Mouse (Mus musculus) lung, embryonic 14.5 days (tissue): ENCODE measurements at regions not wholly inside any gene's neighbourhood (a gene's known extent, or its start where the extent isn't known, plus 50 kb on each side); places are given as distances from the start of the nearest gene placed in this dataset.

ENCODE experiments used
- ATAC-seq: fragments of 200-750 bp; cut with Nextera tagmentation; 2 replicates; pipeline ENCODE4 v1.8.0; 2017; ENCODE audit warnings: mild to moderate bottlenecking, moderate TSS enrichment, moderate library complexity; ENCODE audit not compliant: insufficient read depth
- DNase-seq: peaks from one replicate; pipeline ENCODE4 v3.0.0-alpha.2; 2015
- H3K27ac ChIP-seq: fragments of 300-500 bp; sonication (generic); 2 replicates; pipeline ENCODE4 v1.5.1; 2014; ENCODE audit warnings: low read depth, mild to moderate bottlenecking, moderate library complexity
- H3K27me3 ChIP-seq: fragments of 300-500 bp; sonication (generic); 2 replicates; pipeline ENCODE4 v1.6.1; 2014; ENCODE audit warnings: low read length, control low read depth; ENCODE audit not compliant: insufficient read depth
- H3K36me3 ChIP-seq: fragments of 300-500 bp; sonication (generic); 2 replicates; pipeline ENCODE4 v1.6.1; 2014; ENCODE audit warnings: control low read depth; ENCODE audit not compliant: insufficient read depth
- H3K4me1 ChIP-seq: fragments of 300-500 bp; sonication (generic); 2 replicates; pipeline ENCODE4 v1.6.1; 2014; ENCODE audit warnings: antibody characterized with exemption, control low read depth; ENCODE audit not compliant: insufficient read depth
- H3K4me2 ChIP-seq: fragments of 300-500 bp; sonication (generic); 2 replicates; pipeline ENCODE4 v1.6.1; 2014; ENCODE audit warnings: mild to moderate bottlenecking
- H3K4me3 ChIP-seq: fragments of 300-500 bp; sonication (generic); 2 replicates; pipeline ENCODE4 v1.5.1; 2014; ENCODE audit warnings: low read depth, low read length
- H3K9ac ChIP-seq: fragments of 300-500 bp; sonication (generic); 2 replicates; pipeline ENCODE4 v1.6.1; 2014
- H3K9me3 ChIP-seq: fragments of 300-500 bp; sonication (generic); 2 replicates; pipeline ENCODE4 v1.6.1; 2016; ENCODE audit warnings: low read depth, low read length, control low read depth
- CTCF ChIP-seq: IDR thresholded peaks from 2 replicates; pipeline ENCODE4 v1.5.1; 2016; ENCODE audit warnings: antibody characterized with exemption, low read depth

- no peaks in the 10 kb centered on the region for H3K36me3 ChIP-seq
- H3K9ac ChIP-seq = no peak overlapping the region
- DNase-seq (no peak), ATAC-seq (no peak)
- no peak for TF ChIP-seq CTCF
- H3K27me3 ChIP-seq = no peaks in the 10 kb centered on the region
- no peak overlapping the region for H3K4me2 ChIP-seq
- H3K4me1 ChIP-seq = no peaks in the 10 kb centered on the region
- no peak overlapping the region for H3K27ac ChIP-seq
- H3K4me3 ChIP-seq = no peak overlapping the region
- no peaks in the 10 kb centered on the region for H3K9me3 ChIP-seq
Observed at GRCm38 (mm10) chr4:90014203-90014602, 204.4 kb upstream of the Zfp352 start.
